Mouse (Mus musculus): Measurements from ENCODE around the gene Cdh26.

DNA sequence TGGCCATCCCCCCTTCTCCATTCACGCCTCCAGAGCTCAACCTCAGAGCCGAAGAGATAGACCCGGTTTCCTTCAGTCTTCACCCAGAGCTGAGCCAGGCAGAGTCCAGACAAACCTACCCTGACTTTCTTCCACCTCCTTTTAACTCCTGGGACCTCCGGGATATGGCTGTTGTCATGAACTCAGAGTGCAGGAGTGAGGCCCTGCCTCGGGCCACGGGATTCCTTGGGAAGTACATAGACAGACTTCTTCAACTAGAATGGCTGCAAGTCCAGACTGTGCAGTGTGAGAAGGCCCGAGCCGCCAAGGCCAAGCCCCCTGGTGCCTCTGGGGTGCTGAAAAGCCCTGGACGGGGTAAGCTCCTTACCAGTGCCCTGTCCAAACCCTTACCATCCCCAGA, 9.8 kb upstream of the Cdh26 start:
- TF ChIP-seq POLR2A (IDR thresholded peaks at IDR 0.05; ENCODE audit: low read depth, low read length) (no peak), CTCF (IDR thresholded peaks at IDR 0.05; ENCODE audit: borderline replicate concordance, insufficient read depth, low read length) (no peak)

All from embryonic fibroblast, embryonic 13.5 days (primary cell).